In the genomic region with DNA sequence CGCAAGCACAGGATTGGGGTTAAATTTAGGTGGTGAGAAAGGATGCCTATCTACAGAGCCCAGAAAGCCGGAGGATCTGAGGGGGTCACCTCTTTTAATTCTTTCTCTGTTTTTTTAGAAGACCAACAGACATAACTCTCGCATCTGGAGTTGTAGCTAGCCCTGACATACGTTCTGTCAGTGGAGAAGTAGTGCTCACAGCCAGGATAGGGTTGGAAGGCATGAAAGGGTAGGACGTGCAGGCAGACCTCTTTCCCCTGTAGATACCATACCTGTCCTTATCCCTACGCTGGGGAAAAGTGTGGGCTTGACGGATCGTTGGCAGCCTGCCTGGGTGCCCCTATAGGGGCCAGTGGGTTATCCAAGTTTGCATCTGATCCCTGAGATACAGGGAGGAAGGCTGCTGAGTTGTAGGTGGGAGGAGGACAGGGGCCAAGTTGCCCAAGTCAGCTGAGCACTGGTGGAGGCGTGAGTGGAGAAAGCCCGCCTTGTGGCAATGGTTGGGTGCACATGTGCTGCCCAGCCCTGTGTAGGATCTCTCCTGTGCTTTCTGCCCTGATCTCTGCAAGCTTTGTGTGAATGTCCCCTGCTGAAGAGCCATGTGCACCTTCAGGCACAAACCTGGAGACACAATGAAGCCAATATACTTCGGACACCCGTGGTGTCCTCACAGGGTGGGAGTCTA, we compare ENCODE assay signal across 9 mouse cellular contexts. TPM values are rescaled to one million over a fixed set of nuclear protein-coding genes. Genes with fewer than 3 reads are reported as not detected.
DNase-seq lines count a peak whose midpoint lies in the region; ATAC-seq and TF ChIP-seq lines count a peak whose summit lies in the region.
"Had no signal": no experiment of that assay in that cellular context is flagged by ENCODE, and none has a peak within 500 bp of the region (broad histone marks: within the 10 kb centered on the region; RNA-seq: fewer than 3 reads in every experiment).

No protein-coding gene starts in this region.

- 29% methylated on average over 12 of the region's 12 CpGs for WGBS in cerebellum, adult 2 months
- 76% methylated on average over 12 of the region's 12 CpGs for WGBS in neural tube, embryonic 11.5 days
- WGBS in liver, embryonic 15.5 days (ENCODE audit: insufficient replicate concordance) = 36% methylated on average over 12 of the region's 12 CpGs

- no peak overlapping the region for H3K4me3 ChIP-seq in cerebellum, adult 2 months (replicated peaks; ENCODE audit: insufficient read depth, low read depth, low read length)
- no peak overlapping the region for H3K4me3 ChIP-seq in neural tube, embryonic 11.5 days (ENCODE audit: low read depth, low read length)
- no peak overlapping the region for H3K4me3 ChIP-seq in liver, embryonic 15.5 days (replicated peaks)
- H3K4me3 ChIP-seq: megakaryocyte, embryonic 14.5 days had no signal

- peak; percentile 6 to 7 for DNase-seq in cerebellum, postnatal 10 days
- DNase-seq in cerebellum, adult 2 months = no peak
- no peak for DNase-seq in neural tube, embryonic 11.5 days (ENCODE audit: low spot score)
- no peak for DNase-seq in neural tube, embryonic 10.5 days (ENCODE audit: extremely low spot score, low spot score)
- DNase-seq in ovary, adult 18-20 months (ENCODE audit: low spot score) = no peak
- no peak for DNase-seq in urinary bladder, postnatal 36 days (ENCODE audit: low spot score in 2 of 2)
- DNase-seq in frontal cortex, postnatal 14 days (ENCODE audit: low spot score in 2 of 2) = no peak

- H3K9me3 ChIP-seq in neural tube, embryonic 11.5 days (ENCODE audit: control insufficient read depth, low read length) = no peaks in the 10 kb centered on the region
- H3K9me3 ChIP-seq in liver, embryonic 15.5 days (replicated peaks) = no peaks in the 10 kb centered on the region

- peak overlapping the region; percentile 84 for H3K4me2 ChIP-seq in neural tube, embryonic 11.5 days (ENCODE audit: low read depth)
- peak overlapping the region; percentile 41; the same call in 1 of the 2 replicates for H3K4me2 ChIP-seq in liver, embryonic 15.5 days

- H3K27me3 ChIP-seq in cerebellum, adult 2 months (ENCODE audit: control insufficient read depth, insufficient read depth, low read length) = no peaks in the 10 kb centered on the region; the same call in 1 of the 2 replicates
- H3K27me3 ChIP-seq in neural tube, embryonic 11.5 days (ENCODE audit: control insufficient read depth, insufficient read depth, low read length) = no peaks in the 10 kb centered on the region
- H3K27me3 ChIP-seq in liver, embryonic 15.5 days = peaks cover 22% of the 10 kb centered on the region

- no peak overlapping the region for H3K27ac ChIP-seq in cerebellum, adult 2 months (ENCODE audit: insufficient read depth, low read length)
- no peak overlapping the region for H3K27ac ChIP-seq in neural tube, embryonic 11.5 days (ENCODE audit: low read depth, low read length)
- H3K27ac ChIP-seq in liver, embryonic 15.5 days (replicated peaks) = no peak overlapping the region

- H3K9ac ChIP-seq in neural tube, embryonic 11.5 days (ENCODE audit: low read length) = no peak overlapping the region
- H3K9ac ChIP-seq in liver, embryonic 15.5 days = no peak overlapping the region

- no peak for ATAC-seq in neural tube, embryonic 11.5 days (ENCODE audit: insufficient read depth, low FRiP score, low TSS enrichment)
- no peak for ATAC-seq in liver, embryonic 15.5 days (ENCODE audit: insufficient read depth)

- H3K4me1 ChIP-seq in cerebellum, adult 2 months (ENCODE audit: control insufficient read depth, insufficient read depth, low read length) = no peaks in the 10 kb centered on the region
- H3K4me1 ChIP-seq in neural tube, embryonic 11.5 days (ENCODE audit: control insufficient read depth, insufficient read depth, low read length) = peaks cover 6% of the 10 kb centered on the region
- H3K4me1 ChIP-seq in liver, embryonic 15.5 days (replicated peaks) = no peaks in the 10 kb centered on the region

- no peak for TF ChIP-seq CTCF in cerebellum, adult 2 months (IDR thresholded peaks at IDR 0.05; ENCODE audit: borderline replicate concordance, insufficient read depth, low read depth, low read length)

- no peak for TF ChIP-seq POLR2A in cerebellum, adult 2 months (IDR thresholded peaks at IDR 0.05; ENCODE audit: borderline replicate concordance, insufficient read depth, low read length)

- no peaks in the 10 kb centered on the region for H3K36me3 ChIP-seq in neural tube, embryonic 11.5 days (ENCODE audit: control insufficient read depth, insufficient read depth, low read length)
- H3K36me3 ChIP-seq in liver, embryonic 15.5 days (replicated peaks) = no peaks in the 10 kb centered on the region

RNA-seq across cellular contexts. Expression of gene Col24a1, which starts 1.5 kb away (rescaled TPM):
- 2.2 and 3.0 TPM in 2 replicates for polyA plus RNA-seq in cerebellum, adult 2 months (2012; rRNA removed)
- 0.80 and 0.92 TPM in 2 replicates for polyA plus RNA-seq in neural tube, embryonic 11.5 days (2014; fragmentation: Nextera tagmentation; extraction: Ambion mirVana)
- 0.21 TPM in 2 replicates for polyA plus RNA-seq in liver, embryonic 15.5 days (2015; fragmentation: Nextera tagmentation; extraction: Ambion mirVana)

Comparison
In these comparisons a context has a peak if more than half of its experiments do, and no peak if none do; other contexts are left out.
1. DNase-seq: peak in cerebellum, postnatal 10 days (2 of 2); none in cerebellum, adult 2 months (0 of 2), neural tube, embryonic 11.5 days (single experiment), neural tube, embryonic 10.5 days (single experiment), ovary, adult 18-20 months (single experiment), urinary bladder, postnatal 36 days (0 of 2) and frontal cortex, postnatal 14 days (0 of 2).